Mouse (Mus musculus) liver, adult 2 months (tissue): Measurements from ENCODE around the gene Serpina5. TPM values are rescaled to one million over a fixed set of nuclear protein-coding genes. Genes with fewer than 3 reads are reported as not detected.
"Not testable (repeated sequence)": the region's sequence is repeated elsewhere in the genome, so short reads cannot be mapped to it uniquely, and the experiment has no call there.

Experiments
- DNase-seq: peaks from one replicate; pipeline ENCODE4 v3.0.0-alpha.2; 2011; ENCODE audit warnings: low read depth, low spot score; ENCODE audit errors: extremely low read depth
- H3K27ac ChIP-seq: fragments of 200-500 bp; replicated peaks from 2 replicates; pipeline ENCODE4 v1.5.1; 2012; ENCODE audit warnings: low read depth, mild to moderate bottlenecking, control low read depth, inconsistent platforms, low read length; ENCODE audit not compliant: insufficient read depth
- H3K27me3 ChIP-seq: fragments of 200-500 bp; 2 replicates; pipeline ENCODE4 v1.6.1; 2012; ENCODE audit warnings: mild to moderate bottlenecking, moderate library complexity, low read length, inconsistent platforms; ENCODE audit not compliant: control insufficient read depth, insufficient read depth
- H3K36me3 ChIP-seq: fragments of 200-500 bp; 2 replicates; pipeline ENCODE4 v1.6.1; 2012; ENCODE audit warnings: low read length, inconsistent platforms; ENCODE audit not compliant: control insufficient read depth, insufficient read depth
- H3K4me1 ChIP-seq: fragments of 200-500 bp; 2 replicates; pipeline ENCODE4 v1.6.1; 2011; ENCODE audit warnings: low read length; ENCODE audit not compliant: control insufficient read depth, insufficient read depth
- H3K4me3 ChIP-seq: fragments of 200-500 bp; 2 replicates; pipeline ENCODE4 v1.5.1; 2011; ENCODE audit warnings: low read depth, mild to moderate bottlenecking, control low read depth, low read length, moderate library complexity; ENCODE audit not compliant: insufficient read depth
- H3K79me2 ChIP-seq: fragments of 200-500 bp; 2 replicates; pipeline ENCODE4 v1.6.1; 2012; ENCODE audit warnings: inconsistent platforms, mild to moderate bottlenecking, low read length, moderate library complexity; ENCODE audit not compliant: control insufficient read depth, insufficient read depth
- H3K9ac ChIP-seq: fragments of 200-500 bp; 2 replicates; pipeline ENCODE4 v1.6.1; 2012; ENCODE audit warnings: low read depth, mild to moderate bottlenecking, control low read depth, inconsistent platforms, low read length
- CTCF ChIP-seq: fragments of 200-500 bp; IDR thresholded peaks from 2 replicates; pipeline ENCODE4 v1.5.1; 2011; ENCODE audit warnings: low read depth, low read length, control low read depth
- POLR2A ChIP-seq: fragments of 200-500 bp; IDR thresholded peaks from 2 replicates; pipeline ENCODE4 v1.6.1; 2011; ENCODE audit warnings: low read length, control low read depth; ENCODE audit not compliant: insufficient read depth; ENCODE audit errors: extremely low read depth
- WGBS: fragments of 180-500 bp; shearing (Covaris S2); methylation state at CpG from one replicate; pipeline ENCODE4 v1.1.7; 2018; 5-methylcytosine and 5-hydroxymethylcytosine counted together
- polyA plus RNA-seq: library from polyadenylated mRNA; depleted of rRNA; stranded (reverse); fragments of >200 nt; gene quantifications from 2 replicates; pipeline ENCODE4 v1.2.3, GENCODE M21; 2012
- total RNA-seq: library from RNA; depleted of rRNA; stranded (reverse); fragments of >200 nt; gene quantifications from 2 replicates; pipeline ENCODE4 v1.2.3, GENCODE M21; 2014

The Serpina5 gene
- total and polyA plus RNA-seq, 2 experiments = 0.04 TPM; not detected in 1

DNA sequence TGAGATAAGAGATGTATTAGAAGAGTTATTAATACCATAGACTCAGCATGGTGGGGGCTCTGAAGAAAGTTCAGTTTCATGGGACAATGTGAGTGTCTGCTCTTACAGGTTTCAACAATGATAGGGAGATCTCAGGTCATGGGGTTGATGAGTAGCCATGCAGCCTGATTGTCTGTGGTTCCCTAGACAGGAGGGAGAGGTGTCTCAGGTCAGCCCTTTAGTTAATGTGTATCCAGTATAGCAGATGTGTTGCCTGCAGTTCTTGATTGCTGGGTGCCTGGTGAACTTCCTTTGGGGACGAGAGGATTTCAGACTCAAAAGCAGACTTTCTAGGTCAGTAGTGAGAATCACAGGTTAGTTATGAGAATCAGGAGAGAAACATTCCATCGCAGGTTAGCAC lies 7.6 kb downstream of the Serpina5 start:
- no peak overlapping the region for H3K9ac ChIP-seq
- H3K4me3 ChIP-seq = no peak overlapping the region
- H3K4me1 ChIP-seq = peaks cover 31% of the 10 kb centered on the region
- no peaks in the 10 kb centered on the region for H3K79me2 ChIP-seq
- peak; percentile 82 for DNase-seq
- H3K36me3 ChIP-seq = no peaks in the 10 kb centered on the region
- peak overlapping the region; percentile 74 for H3K27ac ChIP-seq
- no peaks in the 10 kb centered on the region for H3K27me3 ChIP-seq
- TF ChIP-seq CTCF = no peak
- TF ChIP-seq POLR2A = no peak
- WGBS = 27% methylated on average over 2 of the region's 2 CpGs

DNA sequence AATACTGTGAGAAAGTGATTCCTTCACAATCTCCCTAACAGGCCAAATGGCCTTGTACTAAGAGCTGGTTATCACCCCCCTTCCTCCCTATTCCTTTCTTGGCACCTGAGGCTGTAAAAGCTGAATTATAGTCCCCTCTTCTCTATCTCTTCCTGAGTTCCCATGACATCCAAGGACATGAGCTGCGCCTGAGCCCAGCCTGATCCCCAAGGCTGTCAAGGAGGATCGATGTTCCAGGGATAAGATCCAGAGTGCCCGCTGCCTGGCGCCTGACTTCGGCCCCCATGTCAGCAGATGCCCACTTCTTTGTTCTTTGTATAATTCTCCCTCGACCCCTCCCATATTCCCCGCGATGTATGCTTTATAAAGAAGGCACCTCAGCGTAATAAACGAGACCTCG lies 11.4 kb downstream of the Serpina5 start, which contains the start of gene Serpina3a:
Gene Serpina3a (plus strand): TSS at position 392 of the 400 bp plus-strand sequence.
- H3K4me3 ChIP-seq, H3K9ac ChIP-seq, H3K27ac ChIP-seq, DNase-seq, H3K36me3 ChIP-seq, H3K27me3 ChIP-seq, H3K79me2 ChIP-seq: not testable (repeated sequence)
- peaks cover 17% of the 10 kb centered on the region for H3K4me1 ChIP-seq
- WGBS = 94% methylated on average over 11 of the region's 11 CpGs

DNA sequence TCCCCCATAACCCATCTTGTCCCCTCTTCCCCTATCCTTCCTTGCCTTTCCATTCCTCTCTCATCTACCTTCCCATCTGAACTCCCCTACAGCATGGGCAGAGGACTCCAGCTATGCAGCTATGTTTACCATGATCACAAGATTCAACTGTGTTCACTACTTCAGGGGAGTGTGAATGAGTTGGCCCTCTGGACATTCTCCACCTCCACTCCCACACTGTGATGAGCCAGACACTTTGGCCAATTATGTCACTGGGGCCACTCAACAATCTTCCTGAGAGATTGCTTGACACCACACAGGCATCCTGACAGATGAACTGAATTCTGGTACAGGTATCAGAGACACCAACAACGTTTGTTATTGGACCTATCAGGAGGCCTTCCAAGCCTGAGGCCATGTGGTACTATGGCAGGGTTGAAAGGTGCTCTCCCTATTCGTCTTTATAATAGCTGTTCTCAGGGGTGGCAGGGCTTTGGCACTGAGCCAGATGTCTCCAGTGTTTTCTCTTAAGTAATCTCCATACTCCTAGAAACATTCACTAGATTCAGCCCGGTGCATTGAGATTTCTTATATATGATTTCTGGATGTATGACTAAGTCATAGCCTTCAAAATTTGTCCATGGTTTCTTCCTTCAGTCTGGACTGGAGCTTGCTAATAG lies 14.1 kb downstream of the Serpina5 start:
- DNase-seq = no peak
- H3K4me1 ChIP-seq = peaks cover 6% of the 10 kb centered on the region; the same call in 1 of the 2 replicates
- H3K27ac ChIP-seq = no peak overlapping the region
- H3K9ac ChIP-seq = no peak overlapping the region
- no peak overlapping the region for H3K4me3 ChIP-seq
- H3K27me3 ChIP-seq = no peaks in the 10 kb centered on the region
- TF ChIP-seq CTCF (no peak), POLR2A (no peak)
- WGBS = 77% methylated on average over 3 of the region's 3 CpGs
- no peaks in the 10 kb centered on the region for H3K79me2 ChIP-seq
- no peaks in the 10 kb centered on the region for H3K36me3 ChIP-seq

DNA sequence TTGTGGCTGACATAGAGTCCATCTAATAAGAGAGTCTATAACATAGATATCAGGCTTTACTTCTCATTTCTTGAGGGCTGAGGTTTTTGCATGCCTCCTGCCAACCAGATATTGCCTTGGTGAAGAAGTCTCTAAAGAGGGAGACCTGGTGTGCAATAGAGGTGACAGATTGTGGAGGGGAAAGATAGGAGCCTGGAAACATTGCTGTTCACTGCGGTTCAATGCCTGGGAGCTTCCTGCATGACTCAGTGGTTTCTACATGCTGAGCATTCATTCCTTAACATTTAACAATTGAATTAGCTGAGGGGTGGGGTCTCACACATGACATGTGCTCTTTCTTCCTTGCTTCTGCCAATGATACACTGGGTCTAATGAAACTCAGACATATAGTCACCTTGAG lies 22.2 kb downstream of the Serpina5 start:
- Histone ChIP-seq H3K4me1 (peaks cover 2% of the 10 kb centered on the region; the same call in 1 of the 2 replicates), H3K36me3 (no peaks in the 10 kb centered on the region), H3K9ac (no peak overlapping the region), H3K4me3 (no peak overlapping the region), H3K27me3 (no peaks in the 10 kb centered on the region), H3K27ac (no peak overlapping the region), H3K79me2 (no peaks in the 10 kb centered on the region)
- TF ChIP-seq CTCF (no peak), POLR2A (no peak)
- 76% methylated on average over 1 of the region's 1 CpGs for WGBS
- no peak for DNase-seq

DNA sequence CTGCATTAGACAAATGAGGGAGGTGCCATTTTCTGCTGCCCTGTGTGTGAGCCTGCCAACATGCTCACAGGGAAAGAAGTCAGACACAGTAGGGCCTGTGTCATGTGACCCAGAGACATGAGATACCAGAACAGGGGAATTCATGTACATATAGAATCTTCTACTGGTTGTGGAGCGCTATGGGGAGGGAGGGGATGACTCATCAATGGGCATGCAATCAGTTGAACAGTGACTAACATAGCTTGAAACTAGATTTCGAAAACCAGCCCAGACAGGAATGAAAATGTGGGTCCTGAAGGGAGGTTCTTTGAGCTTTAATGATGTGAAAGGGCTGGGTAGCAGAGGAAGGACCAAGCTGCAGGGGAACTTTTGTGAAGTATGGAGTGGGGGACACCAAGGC lies 23.1 kb downstream of the Serpina5 start:
- Histone ChIP-seq H3K36me3 (no peaks in the 10 kb centered on the region), H3K9ac (no peak overlapping the region), H3K4me1 (peaks cover 2% of the 10 kb centered on the region; the same call in 1 of the 2 replicates), H3K4me3 (no peak overlapping the region), H3K27ac (no peak overlapping the region), H3K27me3 (no peaks in the 10 kb centered on the region), H3K79me2 (no peaks in the 10 kb centered on the region)
- TF ChIP-seq POLR2A (no peak), CTCF (no peak)
- 98% methylated on average over 2 of the region's 2 CpGs for WGBS
- DNase-seq = no peak

DNA sequence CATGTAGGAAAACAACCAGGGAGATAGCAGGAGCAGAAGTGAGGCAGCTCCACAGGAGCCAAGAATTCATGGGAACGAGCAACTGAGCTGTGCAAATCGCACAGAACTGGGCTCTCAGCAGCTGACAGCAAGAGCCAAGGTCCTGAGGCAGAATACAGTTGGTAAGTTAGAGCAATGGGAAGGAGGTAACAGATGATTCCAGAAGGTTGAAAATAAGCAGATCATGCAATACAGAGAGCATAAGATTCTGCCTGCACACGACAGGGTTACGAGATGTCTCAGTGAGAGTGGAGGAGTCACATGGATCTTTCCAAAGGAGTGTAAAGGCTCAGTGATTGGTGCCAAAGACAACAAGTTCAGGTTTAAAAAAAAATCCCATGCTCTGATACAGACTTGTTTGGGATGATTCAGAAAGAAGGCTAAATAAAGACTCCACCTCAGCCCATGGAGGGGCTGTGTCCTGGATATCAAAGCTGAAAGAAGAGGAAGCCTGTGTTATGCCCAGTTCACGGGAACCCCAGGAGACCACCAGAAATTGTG lies 24.2 kb downstream of the Serpina5 start:
- no peak overlapping the region for H3K27ac ChIP-seq

More for the DNA sequence above, 24.2 kb downstream of the Serpina5 start:
- DNase-seq = no peak
- Histone ChIP-seq H3K79me2 (no peaks in the 10 kb centered on the region), H3K4me1 (no peaks in the 10 kb centered on the region), H3K4me3 (no peak overlapping the region), H3K27me3 (no peaks in the 10 kb centered on the region), H3K36me3 (no peaks in the 10 kb centered on the region), H3K9ac (no peak overlapping the region)
- WGBS = 89% methylated on average over 5 of the region's 5 CpGs
- no peak for TF ChIP-seq CTCF
- no peak for TF ChIP-seq POLR2A
